Mouse (Mus musculus): Measurements from ENCODE around the gene Zfp689. TPM values are rescaled to one million over a fixed set of nuclear protein-coding genes. Genes with fewer than 3 reads are reported as not detected.
"Not testable (repeated sequence)": the region's sequence is repeated elsewhere in the genome, so short reads cannot be mapped to it uniquely, and the experiment has no call there.

Zfp689 gene
- 16.3 and 17.7 TPM in 2 replicates for polyA plus RNA-seq (2016; fragmentation: Nextera tagmentation; extraction: Ambion mirVana)

DNA sequence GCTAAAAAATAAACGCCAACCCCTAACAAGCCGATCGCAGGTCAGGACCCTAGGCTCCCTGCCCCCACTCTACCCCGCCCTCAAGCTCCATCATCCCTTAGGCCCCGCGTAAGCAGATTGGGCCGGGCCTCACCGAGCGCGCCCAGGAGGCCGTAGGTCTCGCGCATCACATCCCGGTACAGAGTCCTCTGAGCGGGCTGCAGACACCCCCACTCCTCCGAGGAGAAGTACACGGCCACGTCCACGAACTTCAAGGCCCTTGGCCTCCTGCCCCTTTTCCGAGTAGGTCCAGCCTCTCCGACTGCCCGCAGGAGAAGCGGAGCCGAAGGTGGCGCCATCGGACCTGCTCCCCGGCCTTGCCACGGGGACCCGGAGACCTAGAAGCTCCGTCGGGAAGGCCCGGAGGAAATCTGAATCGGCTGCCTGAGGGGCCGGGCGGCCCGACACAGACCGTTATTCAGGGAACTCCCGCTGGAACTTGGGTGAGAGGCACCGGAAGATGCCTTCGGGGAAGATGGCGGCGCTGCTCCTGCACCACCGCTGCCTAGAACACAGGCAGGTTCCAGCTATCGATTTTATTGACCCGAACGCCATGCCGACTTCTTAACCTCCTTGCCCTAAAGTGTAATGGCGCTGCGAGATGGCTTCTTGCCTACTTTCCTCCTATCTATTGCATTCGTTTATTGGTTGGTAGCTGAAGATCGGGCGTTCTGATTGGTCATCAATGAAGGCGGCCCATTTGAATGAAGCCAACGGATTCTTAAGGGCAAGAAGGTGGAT is at the start of gene Zfp689:
Gene Zfp689, minus strand, starts transcription at position 638 of the 780 bp plus-strand sequence.
- peak; percentile 89 for ATAC-seq (ENCODE audit: low FRiP score)
- under 1% methylated on average over 54 of the region's 54 CpGs for WGBS
- Histone ChIP-seq H3K9me3 (replicated peaks) (no peaks in the 10 kb centered on the region), H3K4me1 (peaks cover 37% of the 10 kb centered on the region), H3K9ac (peak within 1 kb of the TSS; percentile 93), H3K27me3 (no peaks in the 10 kb centered on the region), H3K4me2 (replicated peaks) (peak within 1 kb of the TSS; percentile 75), H3K36me3 (peaks cover 29% of the 10 kb centered on the region), H3K27ac (peak within 1 kb of the TSS; percentile 97), H3K4me3 (peak within 1 kb of the TSS; percentile 87)

DNA sequence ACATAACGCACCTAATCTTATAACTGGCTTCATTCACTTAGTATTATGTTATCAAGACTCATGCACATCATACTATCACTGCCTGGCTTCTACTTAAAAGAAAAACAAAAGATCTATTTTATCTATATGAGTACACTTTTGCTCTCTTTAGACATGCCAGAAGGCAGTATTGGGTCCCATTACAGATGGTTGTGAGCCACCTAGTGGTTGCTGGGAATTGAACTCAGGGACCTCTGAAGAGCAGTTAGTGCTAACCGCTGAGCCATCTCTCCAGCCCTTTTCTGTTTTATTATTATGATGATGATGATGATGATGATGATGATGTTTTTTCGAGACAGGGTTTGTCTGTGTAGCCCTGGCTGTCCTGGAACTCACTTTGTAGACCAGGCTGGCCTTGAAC is 49.4 kb upstream of the Zfp689 start:
- Histone ChIP-seq H3K4me2 (replicated peaks) (no peak overlapping the region), H3K9ac (no peak overlapping the region), H3K36me3 (no peaks in the 10 kb centered on the region), H3K4me3 (no peak overlapping the region), H3K27me3 (no peaks in the 10 kb centered on the region), H3K9me3 (replicated peaks) (no peaks in the 10 kb centered on the region), H3K4me1 (no peaks in the 10 kb centered on the region), H3K27ac (no peak overlapping the region)
- 43% methylated on average over 3 of the region's 3 CpGs for WGBS
- no peak for ATAC-seq (ENCODE audit: low FRiP score)

DNA sequence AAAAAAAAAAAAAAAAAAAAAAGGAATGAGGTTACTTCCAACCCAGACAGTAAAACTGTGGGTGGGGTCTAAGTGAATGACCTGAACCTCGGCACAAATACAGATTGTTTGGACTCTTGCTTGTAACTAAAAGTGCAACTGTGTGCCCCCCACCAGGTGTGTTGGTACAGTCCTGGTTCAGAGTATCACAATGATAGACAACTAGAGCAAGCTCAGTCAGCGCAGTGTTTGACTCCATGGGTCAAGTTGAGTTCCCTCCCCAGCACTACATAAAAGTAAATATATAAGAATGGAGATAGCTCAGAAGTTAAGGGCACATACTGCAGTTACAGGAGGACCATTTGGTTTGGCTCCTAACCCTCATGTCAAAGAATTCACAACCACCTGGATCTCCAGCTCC is 48.4 kb upstream of the Zfp689 start:
- H3K36me3 ChIP-seq, result peaks cover 3% of the 10 kb centered on the region
- no peaks in the 10 kb centered on the region for H3K27me3 ChIP-seq
- H3K4me1 ChIP-seq, result no peaks in the 10 kb centered on the region
- H3K27ac ChIP-seq, result no peak overlapping the region
- no peak overlapping the region for H3K4me2 ChIP-seq (replicated peaks)
- no peaks in the 10 kb centered on the region for H3K9me3 ChIP-seq (replicated peaks)
- no peak overlapping the region for H3K4me3 ChIP-seq
- WGBS, result 93% methylated on average over 2 of the region's 2 CpGs
- H3K9ac ChIP-seq, result no peak overlapping the region
- ATAC-seq (ENCODE audit: low FRiP score), result no peak

GRCm38 (mm10) chr7:127494648-127495047 is 45.7 kb upstream of the Zfp689 start:
- Histone ChIP-seq H3K9me3 (replicated peaks) (no peaks in the 10 kb centered on the region), H3K4me2 (replicated peaks) (no peak overlapping the region), H3K36me3 (peaks cover 30% of the 10 kb centered on the region), H3K4me3 (no peak overlapping the region), H3K4me1 (no peaks in the 10 kb centered on the region), H3K9ac (no peak overlapping the region), H3K27me3 (no peaks in the 10 kb centered on the region), H3K27ac (no peak overlapping the region)
- ATAC-seq (ENCODE audit: low FRiP score), result no peak

GRCm38 (mm10) chr7:127491846-127492245 is 42.9 kb upstream of the Zfp689 start:
- H3K9ac ChIP-seq, result no peak overlapping the region
- no peaks in the 10 kb centered on the region for H3K9me3 ChIP-seq (replicated peaks)
- WGBS, result 94% methylated on average over 3 of the region's 3 CpGs
- no peaks in the 10 kb centered on the region for H3K4me1 ChIP-seq
- peaks cover 56% of the 10 kb centered on the region for H3K36me3 ChIP-seq
- ATAC-seq (ENCODE audit: low FRiP score), result no peak
- no peak overlapping the region for H3K4me3 ChIP-seq
- H3K27me3 ChIP-seq, result no peaks in the 10 kb centered on the region
- no peak overlapping the region for H3K4me2 ChIP-seq (replicated peaks)
- H3K27ac ChIP-seq, result no peak overlapping the region

GRCm38 (mm10) chr7:127489982-127490381 is 41.0 kb upstream of the Zfp689 start:
- H3K36me3 ChIP-seq, result peaks cover 73% of the 10 kb centered on the region
- H3K27me3 ChIP-seq, result no peaks in the 10 kb centered on the region
- H3K27ac ChIP-seq, result no peak overlapping the region
- H3K4me1 ChIP-seq, result no peaks in the 10 kb centered on the region
- no peak for ATAC-seq (ENCODE audit: low FRiP score)
- no peaks in the 10 kb centered on the region for H3K9me3 ChIP-seq (replicated peaks)
- no peak overlapping the region for H3K9ac ChIP-seq
- 88% methylated on average over 7 of the region's 7 CpGs for WGBS
- no peak overlapping the region for H3K4me2 ChIP-seq (replicated peaks)
- H3K4me3 ChIP-seq, result no peak overlapping the region

- not testable (repeated sequence) for H3K4me1 ChIP-seq; H3K27me3 ChIP-seq; H3K4me3 ChIP-seq; H3K9ac ChIP-seq; ATAC-seq (ENCODE audit: low FRiP score); H3K9me3 ChIP-seq (replicated peaks); H3K27ac ChIP-seq; H3K4me2 ChIP-seq (replicated peaks)
- H3K36me3 ChIP-seq, result peaks cover 87% of the 10 kb centered on the region
- WGBS, result 87% methylated on average over 4 of the region's 5 CpGs
Measured at GRCm38 (mm10) chr7:127488364-127488763, 39.4 kb upstream of the Zfp689 start.

DNA sequence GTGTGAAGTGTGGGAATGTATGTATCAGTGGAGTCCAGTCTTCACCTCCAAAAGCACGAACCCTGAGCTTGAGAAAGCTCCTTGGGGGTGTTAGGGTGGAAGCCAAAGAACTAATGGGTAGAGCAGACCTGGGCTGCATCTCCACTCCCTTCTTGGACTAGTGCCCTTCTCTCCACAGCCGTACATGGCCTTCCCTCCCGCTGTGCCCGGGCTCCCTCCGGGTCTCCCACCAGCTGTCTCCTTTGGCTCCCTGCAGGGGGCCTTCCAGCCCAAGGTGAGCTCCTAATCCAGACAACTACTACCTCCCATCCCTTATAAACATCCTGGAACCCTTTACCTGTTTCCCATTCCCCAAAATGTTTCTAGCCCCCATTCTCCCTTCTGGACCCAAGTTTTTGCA is 36.5 kb upstream of the Zfp689 start:
- Histone ChIP-seq H3K9me3 (replicated peaks) (no peaks in the 10 kb centered on the region), H3K27ac (no peak overlapping the region), H3K27me3 (no peaks in the 10 kb centered on the region), H3K4me1 (peaks cover 10% of the 10 kb centered on the region), H3K36me3 (peaks cover 89% of the 10 kb centered on the region), H3K4me3 (no peak overlapping the region), H3K4me2 (replicated peaks) (no peak overlapping the region), H3K9ac (no peak overlapping the region)
- WGBS, result 82% methylated on average over 5 of the region's 5 CpGs
- ATAC-seq (ENCODE audit: low FRiP score), result no peak

DNA sequence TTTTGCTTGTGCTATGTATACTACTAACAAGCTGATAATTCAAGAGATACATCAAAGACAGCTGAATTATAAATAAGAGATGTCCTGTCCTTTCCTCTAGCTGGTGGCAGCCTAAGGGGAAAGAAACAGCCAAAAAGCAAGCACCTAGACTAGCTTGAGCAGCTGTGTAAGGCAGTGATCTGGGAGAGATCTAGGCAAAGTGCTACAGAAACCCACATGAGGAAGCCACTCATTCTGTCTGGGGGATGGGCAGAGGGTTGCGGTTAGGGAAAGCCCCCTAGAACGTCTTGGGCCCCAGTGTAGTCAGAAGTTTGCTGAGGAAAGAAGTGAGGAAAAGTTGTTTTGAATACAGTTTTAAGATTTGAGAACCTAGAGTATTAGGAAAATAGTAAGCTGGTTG is 31.4 kb upstream of the Zfp689 start:
- H3K9ac ChIP-seq, result peak overlapping the region; percentile 99
- peaks cover 28% of the 10 kb centered on the region for H3K4me1 ChIP-seq
- H3K9me3 ChIP-seq (replicated peaks), result no peaks in the 10 kb centered on the region
- peak overlapping the region; percentile 100 for H3K4me2 ChIP-seq (replicated peaks)
- 70% methylated on average over 2 of the region's 2 CpGs for whole genome bisulfite sequencing
- ATAC-seq (ENCODE audit: low FRiP score), result no peak
- no peak overlapping the region for H3K27ac ChIP-seq
- no peaks in the 10 kb centered on the region for H3K27me3 ChIP-seq
- peaks cover 58% of the 10 kb centered on the region for H3K36me3 ChIP-seq
- peak overlapping the region; percentile 99 for H3K4me3 ChIP-seq

- Histone ChIP-seq H3K9me3 (replicated peaks) (no peaks in the 10 kb centered on the region), H3K4me1 (peaks cover 28% of the 10 kb centered on the region), H3K4me3 (peak overlapping the region; percentile 99), H3K27ac (peak overlapping the region; percentile 97), H3K27me3 (no peaks in the 10 kb centered on the region), H3K9ac (peak overlapping the region; percentile 99), H3K36me3 (peaks cover 58% of the 10 kb centered on the region), H3K4me2 (replicated peaks) (peak overlapping the region; percentile 100)
- no peak for ATAC-seq (ENCODE audit: low FRiP score)
- WGBS, result 5% methylated on average over 45 of the region's 48 CpGs
Measured at GRCm38 (mm10) chr7:127479318-127480225, 30.6 kb upstream of the Zfp689 start.

DNA sequence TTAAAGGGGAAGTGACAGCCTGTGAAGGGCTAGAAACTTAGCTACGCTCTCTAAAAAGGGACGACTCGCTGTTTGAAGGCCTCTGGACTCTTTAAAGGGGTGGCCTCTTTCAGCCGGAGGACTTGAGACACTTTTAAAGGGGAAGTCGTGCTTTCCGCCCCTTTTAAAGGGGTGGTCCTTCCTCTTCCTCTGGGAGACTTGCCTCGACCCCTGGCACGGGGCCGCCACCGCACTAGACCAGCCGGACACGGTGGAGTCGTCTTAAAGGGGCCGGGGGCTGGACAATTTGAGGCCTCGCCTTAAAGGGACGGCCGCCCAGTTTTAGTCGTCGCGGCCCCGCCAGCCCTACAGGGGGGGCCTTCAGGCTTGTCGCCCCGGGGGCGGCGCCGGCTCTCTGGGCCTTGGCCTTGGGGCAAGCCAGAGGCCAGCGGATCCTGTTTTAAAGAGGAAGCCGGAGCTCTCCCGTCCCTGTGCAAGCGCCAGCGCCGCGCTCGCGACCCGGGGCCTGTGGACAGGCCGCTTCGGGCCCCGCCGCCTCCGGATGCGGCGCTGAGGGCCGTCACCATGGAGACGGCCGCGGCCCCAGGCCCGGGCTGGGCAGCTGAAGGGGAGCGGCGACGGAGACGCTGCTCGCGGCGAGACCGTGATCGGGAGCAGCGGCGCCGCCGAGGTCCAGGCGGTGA is 29.8 kb upstream of the Zfp689 start, which contains the start of gene Fbrs:
Gene Fbrs, plus strand, starts transcription at position 565 of the 683 bp plus-strand sequence.
- peaks cover 58% of the 10 kb centered on the region for H3K36me3 ChIP-seq
- WGBS, result under 1% methylated on average over 61 of the region's 62 CpGs

More for the DNA sequence above, 29.8 kb upstream of the Zfp689 start, which contains the start of gene Fbrs:
- H3K27ac ChIP-seq, result peak within 1 kb of the TSS; percentile 97
- no peaks in the 10 kb centered on the region for H3K27me3 ChIP-seq
- no peaks in the 10 kb centered on the region for H3K9me3 ChIP-seq (replicated peaks)
- peak; percentile 82 for ATAC-seq (ENCODE audit: low FRiP score)
- H3K4me1 ChIP-seq, result peaks cover 28% of the 10 kb centered on the region
- H3K9ac ChIP-seq, result peak within 1 kb of the TSS; percentile 99
- H3K4me3 ChIP-seq, result peak within 1 kb of the TSS; percentile 99
- peak within 1 kb of the TSS; percentile 100 for H3K4me2 ChIP-seq (replicated peaks)

All from hindbrain, embryonic 12.5 days (tissue).